Mouse (Mus musculus): ENCODE measurements at regions not wholly inside any gene's neighbourhood (a gene's known extent, or its start where the extent isn't known, plus 50 kb on each side); places are given as distances from the start of the nearest gene placed in this dataset.

- DNase-seq = peak; percentile 36
Observed at GRCm38 (mm10) chr4:125938186-125938585, 86.2 kb upstream of the Csf3r start.

- DNase-seq = peak; percentile 48
Observed at GRCm38 (mm10) chr4:125941266-125941665, 83.1 kb upstream of the Csf3r start.

- DNase-seq = peak; percentile 64
Observed at GRCm38 (mm10) chr4:125941916-125942315, 82.4 kb upstream of the Csf3r start.

DNA sequence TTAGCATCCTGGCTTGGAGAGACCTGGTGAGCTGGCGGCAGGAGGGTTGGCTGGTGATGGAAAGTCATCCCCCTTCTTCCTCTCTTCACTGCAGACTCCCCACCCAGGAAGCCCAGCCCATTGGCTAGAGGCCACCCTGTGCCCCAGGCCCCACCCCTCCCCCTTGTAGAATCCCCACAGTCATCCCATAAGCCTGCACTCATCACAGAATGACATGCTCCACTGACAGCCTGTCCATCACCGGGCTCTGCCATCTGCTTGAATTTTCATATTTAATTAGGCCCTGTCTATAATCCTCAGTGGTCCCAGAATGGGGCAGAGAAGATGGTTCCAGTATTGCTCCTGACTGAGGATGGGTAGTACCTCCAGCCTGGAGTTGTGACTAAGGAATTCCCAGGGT lies 79.3 kb upstream of the Csf3r start:
- no peak for DNase-seq

DNA sequence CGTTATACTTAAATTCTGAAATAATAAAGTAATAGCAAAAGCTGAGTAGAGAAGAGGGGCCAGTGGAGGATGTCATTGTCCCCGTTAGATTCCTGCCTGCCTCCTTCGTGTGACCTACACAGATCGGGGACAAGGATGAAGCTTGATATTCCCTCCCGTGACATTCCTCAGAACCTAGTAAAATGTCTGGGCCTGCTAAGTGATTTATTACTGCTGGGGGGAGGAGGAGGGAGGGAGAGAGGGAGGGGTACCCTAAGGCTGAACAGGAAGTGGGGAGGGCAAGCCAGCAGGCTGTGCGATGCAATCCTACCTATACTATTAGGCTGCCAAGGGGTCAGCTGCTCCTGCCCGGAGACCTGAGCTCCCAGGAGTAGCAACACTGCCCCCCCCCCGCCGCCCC lies 64.9 kb upstream of the Csf3r start:
- DNase-seq = no peak

- DNase-seq = no peak
Observed at GRCm38 (mm10) chr4:125960704-125961279, 63.6 kb upstream of the Csf3r start.

DNA sequence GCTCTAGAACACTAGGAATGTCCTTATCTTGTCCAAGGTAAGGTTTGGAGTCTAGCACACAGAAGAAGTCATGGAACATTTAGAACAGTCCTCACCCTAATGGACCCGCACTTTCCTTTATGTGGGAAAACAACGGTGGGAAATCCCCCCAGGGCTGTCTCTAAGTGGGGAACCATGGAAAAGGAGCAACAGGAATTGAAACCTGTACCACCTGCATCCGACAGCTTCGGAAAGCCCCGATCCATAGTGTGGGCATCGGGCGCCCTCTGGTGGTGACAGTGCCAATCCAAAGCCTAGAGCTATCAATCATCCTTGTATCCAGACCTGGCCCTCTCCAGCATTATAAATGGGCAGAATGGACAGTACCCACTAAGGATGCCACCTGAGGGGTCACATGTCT lies 61.7 kb upstream of the Csf3r start:
- peak; percentile 88 for DNase-seq
